Mouse (Mus musculus): ENCODE measurements at regions not wholly inside any gene's neighbourhood (a gene's known extent, or its start where the extent isn't known, plus 50 kb on each side); places are given as distances from the start of the nearest gene placed in this dataset.

GRCm38 (mm10) chr10:122193343-122193742, 96.2 kb upstream of the Rxylt1 start:
- Histone ChIP-seq H3K4me3 (no peak overlapping the region), H3K27me3 (no peaks in the 10 kb centered on the region), H3K4me2 (no peak overlapping the region), H3K27ac (replicated peaks) (no peak overlapping the region), H3K4me1 (replicated peaks) (no peaks in the 10 kb centered on the region), H3K9ac (no peak overlapping the region), H3K36me3 (no peaks in the 10 kb centered on the region), H3K9me3 (no peaks in the 10 kb centered on the region)
- no peak for ATAC-seq (ENCODE audit: low FRiP score, low read depth)
- 81% methylated on average over 5 of the region's 5 CpGs for WGBS

GRCm38 (mm10) chr10:122185152-122185745, 88.1 kb upstream of the Rxylt1 start:
- no peak for ATAC-seq (ENCODE audit: low FRiP score, low read depth)
- Histone ChIP-seq H3K9me3 (no peaks in the 10 kb centered on the region), H3K27me3 (no peaks in the 10 kb centered on the region), H3K36me3 (no peaks in the 10 kb centered on the region), H3K27ac (replicated peaks) (no peak overlapping the region), H3K4me1 (replicated peaks) (no peaks in the 10 kb centered on the region), H3K4me3 (no peak overlapping the region), H3K9ac (no peak overlapping the region), H3K4me2 (no peak overlapping the region)
- WGBS = 73% methylated on average over 9 of the region's 9 CpGs

DNA sequence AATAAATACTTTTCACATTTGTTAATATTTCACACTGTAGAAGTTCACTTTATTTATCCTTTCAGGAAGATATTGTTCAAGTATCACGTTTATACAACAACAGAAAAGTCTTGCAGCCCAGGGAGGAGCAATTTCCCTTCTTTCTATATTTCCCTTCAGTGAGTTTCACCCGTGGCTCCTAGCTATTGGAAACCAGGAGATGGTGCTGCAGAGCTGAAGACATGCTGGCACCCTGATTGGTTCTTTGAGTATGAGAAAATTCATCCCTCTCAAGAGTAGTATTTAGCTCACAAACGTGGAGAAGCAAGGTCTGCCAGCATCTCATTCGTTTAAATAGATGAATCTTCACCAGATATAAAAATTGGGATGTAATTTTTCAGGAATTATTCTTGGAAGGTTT, 85.9 kb upstream of the Rxylt1 start:
- 40% methylated on average over 4 of the region's 4 CpGs for WGBS
- no peak overlapping the region for H3K27ac ChIP-seq (replicated peaks)
- no peaks in the 10 kb centered on the region for H3K9me3 ChIP-seq
- no peaks in the 10 kb centered on the region for H3K36me3 ChIP-seq
- H3K4me1 ChIP-seq (replicated peaks) = no peaks in the 10 kb centered on the region
- no peak for ATAC-seq (ENCODE audit: low FRiP score, low read depth)
- no peak overlapping the region for H3K4me2 ChIP-seq
- no peak overlapping the region for H3K4me3 ChIP-seq
- H3K27me3 ChIP-seq = no peaks in the 10 kb centered on the region
- no peak overlapping the region for H3K9ac ChIP-seq

GRCm38 (mm10) chr10:122149038-122149437, 51.9 kb upstream of the Rxylt1 start:
- Histone ChIP-seq H3K4me2 (no peak overlapping the region), H3K4me1 (replicated peaks) (no peaks in the 10 kb centered on the region), H3K4me3 (no peak overlapping the region), H3K27ac (replicated peaks) (no peak overlapping the region), H3K9ac (no peak overlapping the region), H3K27me3 (no peaks in the 10 kb centered on the region), H3K9me3 (no peaks in the 10 kb centered on the region), H3K36me3 (no peaks in the 10 kb centered on the region)
- 93% methylated on average over 12 of the region's 12 CpGs for WGBS
- ATAC-seq (ENCODE audit: low FRiP score, low read depth) = no peak

DNA sequence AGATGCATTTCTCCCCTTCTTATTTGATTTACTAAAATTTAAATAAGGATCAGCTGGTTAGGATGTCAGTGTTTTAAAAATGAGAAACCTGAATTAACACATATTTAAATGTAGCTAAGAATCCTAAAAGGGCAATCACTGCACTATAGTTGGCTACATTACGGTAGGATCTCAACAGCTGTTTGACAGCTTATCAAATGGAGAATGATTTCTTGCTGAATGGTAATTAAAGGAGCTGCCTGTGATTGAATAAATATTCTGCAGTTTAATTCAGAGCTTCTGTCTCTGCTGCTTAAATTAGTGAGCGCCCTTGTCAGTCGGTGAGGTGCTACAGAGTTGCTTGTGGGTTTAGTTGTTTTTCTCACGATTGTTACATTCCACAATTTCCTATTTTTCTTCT, 51.4 kb upstream of the Rxylt1 start:
- H3K27ac ChIP-seq (replicated peaks) = no peak overlapping the region
- WGBS = 76% methylated on average over 4 of the region's 4 CpGs
- H3K4me1 ChIP-seq (replicated peaks) = no peaks in the 10 kb centered on the region
- H3K4me2 ChIP-seq = no peak overlapping the region
- no peak for ATAC-seq (ENCODE audit: low FRiP score, low read depth)
- no peak overlapping the region for H3K4me3 ChIP-seq
- H3K9me3 ChIP-seq = no peaks in the 10 kb centered on the region
- H3K9ac ChIP-seq = no peak overlapping the region
- H3K36me3 ChIP-seq = no peaks in the 10 kb centered on the region
- no peaks in the 10 kb centered on the region for H3K27me3 ChIP-seq
